Mouse (Mus musculus) MEL (cell line): Measurements from ENCODE around the gene Gm10160. TPM values are rescaled to one million over a fixed set of nuclear protein-coding genes. Genes with fewer than 3 reads are reported as not detected.

Experiments used
- DNase-seq: peaks from one replicate; pipeline ENCODE4 v3.0.0; 2011; ENCODE audit warnings: low read depth, low spot score
- H3K27ac ChIP-seq: 2 replicates; pipeline ENCODE4 v1.5.1; 2012; ENCODE audit warnings: low read depth, mild to moderate bottlenecking, control low read depth, low read length, moderate library complexity; ENCODE audit not compliant: control insufficient read depth
- H3K27me3 ChIP-seq, 2 experiments: fragments of 150-350 bp in 1 of 2; sonication (generic) in 1 of 2; 2 replicates each; pipeline ENCODE4 v1.6.1; 2012; ENCODE audit warnings: low read length in 2 of 2, mild to moderate bottlenecking in 2 of 2, improper control_type of control experiment in 1 of 2, moderate library complexity in 1 of 2; ENCODE audit not compliant: insufficient read depth in 2 of 2, control insufficient read depth in 1 of 2
- H3K36me3 ChIP-seq, 2 experiments: 2 replicates each; pipeline ENCODE4 v1.6.1; 2012 to 2014; ENCODE audit warnings: low read length in 2 of 2, improper control_type of control experiment in 1 of 2, inconsistent platforms in 1 of 2, mild to moderate bottlenecking in 1 of 2; ENCODE audit not compliant: insufficient read depth in 2 of 2, control insufficient read depth in 1 of 2
- H3K4me1 ChIP-seq, 2 experiments: fragments of 150-350 bp in 1 of 2; sonication (generic) in 1 of 2; 2 replicates each; pipeline ENCODE4 v1.6.1; 2012; ENCODE audit warnings: low read length in 2 of 2, improper control_type of control experiment in 1 of 2, mild to moderate bottlenecking in 1 of 2; ENCODE audit not compliant: insufficient read depth in 2 of 2, control insufficient read depth in 1 of 2
- H3K4me3 ChIP-seq, 2 experiments: fragments of 150-350 bp in 1 of 2; sonication (generic) in 1 of 2; 2 replicates each; pipeline ENCODE4 v1.5.1; 2012; ENCODE audit warnings: low read depth in 2 of 2, low read length in 2 of 2, mild to moderate bottlenecking in 2 of 2, moderate library complexity in 2 of 2, control low read depth in 1 of 2, improper control_type of control experiment in 1 of 2; ENCODE audit not compliant: control insufficient read depth in 1 of 2, insufficient read depth in 1 of 2
- H3K79me2 ChIP-seq: 2 replicates; pipeline ENCODE4 v1.6.1; 2012; ENCODE audit warnings: mild to moderate bottlenecking, low read length, moderate library complexity; ENCODE audit not compliant: control insufficient read depth, poor library complexity, insufficient read depth
- H3K9ac ChIP-seq: 2 replicates; pipeline ENCODE4 v1.6.1; 2012; ENCODE audit warnings: low read depth, mild to moderate bottlenecking, control low read depth, low read length, moderate library complexity; ENCODE audit not compliant: control insufficient read depth, poor library complexity, severe bottlenecking
- H3K9me3 ChIP-seq: fragments of 150-350 bp; sonication (generic); replicated peaks from 2 replicates; pipeline ENCODE4 v1.6.1; 2012; ENCODE audit warnings: mild to moderate bottlenecking, low read length, improper control_type of control experiment, moderate library complexity; ENCODE audit not compliant: insufficient read depth
- BHLHE40 ChIP-seq: IDR thresholded peaks from 2 replicates; pipeline ENCODE4 v1.6.1; 2012; ENCODE audit warnings: low read depth, mild to moderate bottlenecking, inconsistent platforms, low read length, improper control_type of control experiment, borderline replicate concordance
- E2F4 ChIP-seq: IDR thresholded peaks from 2 replicates; pipeline ENCODE4 v1.6.1; 2011; ENCODE audit warnings: low read depth, low read length, improper control_type of control experiment, borderline replicate concordance
- ELF1 ChIP-seq: IDR thresholded peaks from 2 replicates; pipeline ENCODE4 v1.6.1; 2014; ENCODE audit warnings: low read depth, mild to moderate bottlenecking, inconsistent platforms, low read length, improper control_type of control experiment, moderate library complexity
- EP300 ChIP-seq, 2 experiments: IDR thresholded peaks; 2 replicates each; pipeline ENCODE4 v1.6.1; 2011; ENCODE audit warnings: improper control_type of control experiment in 2 of 2, low read length in 2 of 2, low read depth in 1 of 2, mild to moderate bottlenecking in 1 of 2
- HCFC1 ChIP-seq: IDR thresholded peaks from 2 replicates; pipeline ENCODE4 v1.6.1; 2012; ENCODE audit warnings: low read depth, mild to moderate bottlenecking, inconsistent platforms, low read length, improper control_type of control experiment, moderate library complexity
- KAT2A ChIP-seq: conservative IDR thresholded peaks from 2 replicates; pipeline ENCODE4 v1.6.1; 2012; ENCODE audit warnings: low read depth, low read length, improper control_type of control experiment, inconsistent platforms
- MAFK ChIP-seq: IDR thresholded peaks from 2 replicates; pipeline ENCODE4 v1.6.1; 2011; ENCODE audit warnings: low read depth, mild to moderate bottlenecking, low read length, improper control_type of control experiment, borderline replicate concordance
- MEF2A ChIP-seq: IDR thresholded peaks from 2 replicates; pipeline ENCODE4 v1.6.1; 2014; ENCODE audit warnings: low read depth, mild to moderate bottlenecking, inconsistent platforms, low read length, improper control_type of control experiment; ENCODE audit not compliant: poor library complexity, insufficient replicate concordance, severe bottlenecking; ENCODE audit errors: extremely low read depth
- NELFE ChIP-seq: IDR thresholded peaks from 2 replicates; pipeline ENCODE4 v1.6.1; 2011; ENCODE audit warnings: low read depth, low read length, improper control_type of control experiment
- NRF1 ChIP-seq: IDR thresholded peaks from 2 replicates; pipeline ENCODE4 v1.6.1; 2014; ENCODE audit warnings: low read depth, mild to moderate bottlenecking, inconsistent platforms, low read length, improper control_type of control experiment, moderate library complexity; ENCODE audit not compliant: poor library complexity, insufficient read depth, severe bottlenecking
- POLR2A ChIP-seq, 2 experiments: IDR thresholded peaks; 2 replicates each; pipeline ENCODE4 v1.6.1; 2011 to 2012; ENCODE audit warnings: low read length in 2 of 2, mild to moderate bottlenecking in 2 of 2, control low read depth in 1 of 2, improper control_type of control experiment in 1 of 2, low read depth in 1 of 2, moderate library complexity in 1 of 2; ENCODE audit not compliant: control insufficient read depth in 1 of 2, insufficient read depth in 1 of 2, poor library complexity in 1 of 2
- POLR2AphosphoS2 ChIP-seq: IDR thresholded peaks from 2 replicates; pipeline ENCODE4 v1.6.1; 2011; ENCODE audit warnings: low read length, improper control_type of control experiment
- RAD21 ChIP-seq: IDR thresholded peaks from 2 replicates; pipeline ENCODE4 v1.6.1; 2011; ENCODE audit warnings: mild to moderate bottlenecking, low read depth, low read length, improper control_type of control experiment
- RCOR1 ChIP-seq: IDR thresholded peaks from 2 replicates; pipeline ENCODE4 v1.6.1; 2012; ENCODE audit warnings: low read depth, mild to moderate bottlenecking, inconsistent platforms, low read length, improper control_type of control experiment
- SIN3A ChIP-seq: IDR thresholded peaks from 2 replicates; pipeline ENCODE4 v1.6.1; 2012; ENCODE audit warnings: low read length, improper control_type of control experiment, inconsistent platforms
- SMC3 ChIP-seq: IDR thresholded peaks from 2 replicates; pipeline ENCODE4 v1.6.1; 2011; ENCODE audit warnings: low read depth, low read length, improper control_type of control experiment
- UBTF ChIP-seq: IDR thresholded peaks from 2 replicates; pipeline ENCODE4 v1.6.1; 2012; ENCODE audit warnings: low read depth, mild to moderate bottlenecking, inconsistent platforms, low read length, improper control_type of control experiment, moderate library complexity, borderline replicate concordance; ENCODE audit not compliant: insufficient read depth
- USF2 ChIP-seq, 2 experiments: IDR thresholded peaks; 2 replicates each; pipeline ENCODE4 v1.6.1; 2011 to 2012; ENCODE audit warnings: improper control_type of control experiment in 2 of 2, low read length in 2 of 2, borderline replicate concordance in 1 of 2, inconsistent platforms in 1 of 2, low read depth in 1 of 2, mild to moderate bottlenecking in 1 of 2; ENCODE audit not compliant: insufficient read depth in 1 of 2
- ZC3H11A ChIP-seq: IDR thresholded peaks from 2 replicates; pipeline ENCODE4 v1.6.1; 2012; ENCODE audit warnings: low read depth, mild to moderate bottlenecking, inconsistent platforms, low read length, improper control_type of control experiment
- polyA plus RNA-seq, 2 experiments: library from polyadenylated mRNA; stranded (reverse) in 1 of 2; unstranded in 1 of 2; fragments of >175 nt in 1 of 2; fragments of >200 nt in 1 of 2; gene quantifications; 2 replicates each; pipeline versions ENCODE4 v1.2.1 to v1.2.4; 2012; ENCODE audit warnings: low replicate concordance in 2 of 2, low read depth in 1 of 2; ENCODE audit not compliant: insufficient read length in 2 of 2, insufficient read depth in 1 of 2, missing spikeins in 1 of 2
- total RNA-seq: library from RNA; depleted of rRNA; stranded (reverse); fragments of 300-350 nt; gene quantifications from 2 replicates; pipeline ENCODE4 v1.2.3, GENCODE M21; 2012

Gm10160 gene
- total and polyA plus RNA-seq, 3 experiments = not detected

DNA sequence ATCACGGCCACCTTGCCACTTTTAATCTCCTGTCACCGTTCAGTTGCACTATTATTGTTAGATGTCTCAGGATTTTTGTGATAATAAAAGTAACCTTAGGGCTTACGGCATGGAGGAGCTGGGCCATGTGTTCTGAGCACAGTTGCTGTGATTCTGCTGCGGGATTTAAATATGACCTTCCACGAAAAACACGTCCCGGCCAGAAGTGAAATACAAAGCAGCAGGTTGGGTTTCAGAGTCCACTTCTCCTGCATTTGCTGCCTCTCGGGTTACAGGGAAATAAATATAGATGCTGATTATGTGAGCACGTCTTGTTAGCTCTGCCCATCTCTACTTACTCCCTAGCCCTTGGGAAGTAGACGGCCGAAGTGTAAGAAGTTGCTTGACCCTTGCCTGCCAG is 10.8 kb downstream of the Gm10160 start:
- no peak overlapping the region for H3K27ac ChIP-seq
- H3K79me2 ChIP-seq = no peaks in the 10 kb centered on the region
- no peak for DNase-seq
- no peak overlapping the region for H3K4me3 ChIP-seq
- peaks cover 0 to 2% of the 10 kb centered on the region in 2 experiments; a peak in 1 of 4 replicates for H3K27me3 ChIP-seq
- TF ChIP-seq UBTF (no peak), ZC3H11A (no peak), MAFK (no peak), ELF1 (no peak), NRF1 (no peak), MEF2A (no peak), BHLHE40 (no peak), USF2 (IDR thresholded peaks at IDR 0.05; ENCODE audit: borderline replicate concordance in 1 of 2, insufficient read depth in 1 of 2, low read depth in 1 of 2, low read length in 2 of 2) (no peak), POLR2AphosphoS2 (no peak), EP300 (IDR thresholded peaks at IDR 0.05; ENCODE audit: low read depth in 1 of 2, low read length in 2 of 2) (no peak), HCFC1 (no peak), E2F4 (no peak), RCOR1 (no peak), SMC3 (no peak), SIN3A (no peak), RAD21 (no peak), POLR2A (IDR thresholded peaks at IDR 0.05; ENCODE audit: control insufficient read depth in 1 of 2, insufficient read depth in 1 of 2, low read depth in 1 of 2, low read length in 2 of 2, poor library complexity in 1 of 2) (no peak), KAT2A (no peak)
- H3K36me3 ChIP-seq = no peaks in the 10 kb centered on the region
- H3K9ac ChIP-seq = no peak overlapping the region
- H3K9me3 ChIP-seq = no peaks in the 10 kb centered on the region
- no peaks in the 10 kb centered on the region for H3K4me1 ChIP-seq

DNA sequence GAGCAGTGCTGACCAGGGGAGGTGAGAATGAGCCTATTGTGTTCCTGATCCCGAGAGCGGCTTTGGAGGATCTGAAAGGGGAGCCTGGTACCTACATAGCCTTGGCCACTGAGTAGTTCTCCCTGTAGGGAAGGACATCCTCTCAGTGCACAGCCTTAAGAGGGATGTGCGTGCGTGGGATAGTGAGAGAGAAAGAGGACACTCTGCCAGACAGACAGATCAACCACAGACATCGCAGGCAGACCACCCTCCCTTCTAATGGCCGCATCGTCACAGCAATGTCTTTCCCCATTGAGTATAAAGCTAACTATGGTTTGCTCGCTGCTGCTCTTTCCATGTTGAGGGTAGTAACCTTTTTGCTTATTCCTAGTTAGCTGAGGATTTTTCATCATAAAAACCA is 11.7 kb downstream of the Gm10160 start:
- Histone ChIP-seq H3K27ac (no peak overlapping the region), H3K9ac (no peak overlapping the region), H3K9me3 (no peaks in the 10 kb centered on the region), H3K4me3 (no peak overlapping the region), H3K4me1 (no peaks in the 10 kb centered on the region), H3K27me3 (peaks cover 0 to 5% of the 10 kb centered on the region in 2 experiments; a peak in 1 of 4 replicates), H3K79me2 (no peaks in the 10 kb centered on the region), H3K36me3 (no peaks in the 10 kb centered on the region)
- TF ChIP-seq NELFE = no peak
- no peak for DNase-seq
